Mouse (Mus musculus) MEL (cell line): ENCODE results near the gene Prkce. TPM values are rescaled to one million over a fixed set of nuclear protein-coding genes. Genes with fewer than 3 reads are reported as not detected.
A peak's percentile ranks its signal among the peaks of the same experiment; 100 is the strongest.

Experiments
- DNase-seq: peaks from one replicate; pipeline ENCODE4 v3.0.0; 2011; ENCODE audit warnings: low read depth, low spot score
- H3K27ac ChIP-seq: 2 replicates; pipeline ENCODE4 v1.5.1; 2012; ENCODE audit warnings: low read depth, mild to moderate bottlenecking, control low read depth, low read length, moderate library complexity; ENCODE audit not compliant: control insufficient read depth
- H3K27me3 ChIP-seq, 2 experiments: fragments of 150-350 bp in 1 of 2; sonication (generic) in 1 of 2; 2 replicates each; pipeline ENCODE4 v1.6.1; 2012; ENCODE audit warnings: low read length in 2 of 2, mild to moderate bottlenecking in 2 of 2, improper control_type of control experiment in 1 of 2, moderate library complexity in 1 of 2; ENCODE audit not compliant: insufficient read depth in 2 of 2, control insufficient read depth in 1 of 2
- H3K36me3 ChIP-seq, 2 experiments: 2 replicates each; pipeline ENCODE4 v1.6.1; 2012 to 2014; ENCODE audit warnings: low read length in 2 of 2, improper control_type of control experiment in 1 of 2, inconsistent platforms in 1 of 2, mild to moderate bottlenecking in 1 of 2; ENCODE audit not compliant: insufficient read depth in 2 of 2, control insufficient read depth in 1 of 2
- H3K4me1 ChIP-seq, 2 experiments: fragments of 150-350 bp in 1 of 2; sonication (generic) in 1 of 2; 2 replicates each; pipeline ENCODE4 v1.6.1; 2012; ENCODE audit warnings: low read length in 2 of 2, improper control_type of control experiment in 1 of 2, mild to moderate bottlenecking in 1 of 2; ENCODE audit not compliant: insufficient read depth in 2 of 2, control insufficient read depth in 1 of 2
- H3K4me3 ChIP-seq, 2 experiments: fragments of 150-350 bp in 1 of 2; sonication (generic) in 1 of 2; 2 replicates each; pipeline ENCODE4 v1.5.1; 2012; ENCODE audit warnings: low read depth in 2 of 2, low read length in 2 of 2, mild to moderate bottlenecking in 2 of 2, moderate library complexity in 2 of 2, control low read depth in 1 of 2, improper control_type of control experiment in 1 of 2; ENCODE audit not compliant: control insufficient read depth in 1 of 2, insufficient read depth in 1 of 2
- H3K79me2 ChIP-seq: 2 replicates; pipeline ENCODE4 v1.6.1; 2012; ENCODE audit warnings: mild to moderate bottlenecking, low read length, moderate library complexity; ENCODE audit not compliant: control insufficient read depth, poor library complexity, insufficient read depth
- H3K9ac ChIP-seq: 2 replicates; pipeline ENCODE4 v1.6.1; 2012; ENCODE audit warnings: low read depth, mild to moderate bottlenecking, control low read depth, low read length, moderate library complexity; ENCODE audit not compliant: control insufficient read depth, poor library complexity, severe bottlenecking
- H3K9me3 ChIP-seq: fragments of 150-350 bp; sonication (generic); replicated peaks from 2 replicates; pipeline ENCODE4 v1.6.1; 2012; ENCODE audit warnings: mild to moderate bottlenecking, low read length, improper control_type of control experiment, moderate library complexity; ENCODE audit not compliant: insufficient read depth
- BHLHE40 ChIP-seq: IDR thresholded peaks from 2 replicates; pipeline ENCODE4 v1.6.1; 2012; ENCODE audit warnings: low read depth, mild to moderate bottlenecking, inconsistent platforms, low read length, improper control_type of control experiment, borderline replicate concordance
- CHD1 ChIP-seq: IDR thresholded peaks from 2 replicates; pipeline ENCODE4 v1.6.1; 2012; ENCODE audit warnings: low read depth, mild to moderate bottlenecking, inconsistent platforms, low read length, improper control_type of control experiment
- CHD2 ChIP-seq: IDR thresholded peaks from 2 replicates; pipeline ENCODE4 v1.6.1; 2011; ENCODE audit warnings: low read length, improper control_type of control experiment
- E2F4 ChIP-seq: IDR thresholded peaks from 2 replicates; pipeline ENCODE4 v1.6.1; 2011; ENCODE audit warnings: low read depth, low read length, improper control_type of control experiment, borderline replicate concordance
- ELF1 ChIP-seq: IDR thresholded peaks from 2 replicates; pipeline ENCODE4 v1.6.1; 2014; ENCODE audit warnings: low read depth, mild to moderate bottlenecking, inconsistent platforms, low read length, improper control_type of control experiment, moderate library complexity
- EP300 ChIP-seq, 2 experiments: IDR thresholded peaks; 2 replicates each; pipeline ENCODE4 v1.6.1; 2011; ENCODE audit warnings: improper control_type of control experiment in 2 of 2, low read length in 2 of 2, low read depth in 1 of 2, mild to moderate bottlenecking in 1 of 2
- ETS1 ChIP-seq: IDR thresholded peaks from 2 replicates; pipeline ENCODE4 v1.6.1; 2012; ENCODE audit warnings: low read depth, mild to moderate bottlenecking, inconsistent platforms, low read length, improper control_type of control experiment, moderate library complexity
- GABPA ChIP-seq: IDR thresholded peaks from 2 replicates; pipeline ENCODE4 v1.6.1; 2012; ENCODE audit warnings: low read depth, mild to moderate bottlenecking, inconsistent platforms, low read length, improper control_type of control experiment, moderate library complexity
- GATA1 ChIP-seq: IDR thresholded peaks from 2 replicates; pipeline ENCODE4 v1.6.1; 2011; ENCODE audit warnings: low read depth, low read length, improper control_type of control experiment
- HCFC1 ChIP-seq: IDR thresholded peaks from 2 replicates; pipeline ENCODE4 v1.6.1; 2012; ENCODE audit warnings: low read depth, mild to moderate bottlenecking, inconsistent platforms, low read length, improper control_type of control experiment, moderate library complexity
- MAZ ChIP-seq: IDR thresholded peaks from 2 replicates; pipeline ENCODE4 v1.6.1; 2012; ENCODE audit warnings: low read depth, mild to moderate bottlenecking, inconsistent platforms, low read length, improper control_type of control experiment
- MYB ChIP-seq: IDR thresholded peaks from 2 replicates; pipeline ENCODE4 v1.6.1; 2011; ENCODE audit warnings: mild to moderate bottlenecking, low read depth, low read length, improper control_type of control experiment
- NELFE ChIP-seq: IDR thresholded peaks from 2 replicates; pipeline ENCODE4 v1.6.1; 2011; ENCODE audit warnings: low read depth, low read length, improper control_type of control experiment
- POLR2AphosphoS5 ChIP-seq: IDR thresholded peaks from 2 replicates; pipeline ENCODE4 v1.6.1; 2012; ENCODE audit warnings: low read depth, borderline replicate concordance, mild to moderate bottlenecking, inconsistent platforms, low read length, moderate library complexity, mixed read lengths
- RCOR1 ChIP-seq: IDR thresholded peaks from 2 replicates; pipeline ENCODE4 v1.6.1; 2012; ENCODE audit warnings: low read depth, mild to moderate bottlenecking, inconsistent platforms, low read length, improper control_type of control experiment
- SIN3A ChIP-seq: IDR thresholded peaks from 2 replicates; pipeline ENCODE4 v1.6.1; 2012; ENCODE audit warnings: low read length, improper control_type of control experiment, inconsistent platforms
- SMC3 ChIP-seq: IDR thresholded peaks from 2 replicates; pipeline ENCODE4 v1.6.1; 2011; ENCODE audit warnings: low read depth, low read length, improper control_type of control experiment
- TAL1 ChIP-seq: IDR thresholded peaks from 2 replicates; pipeline ENCODE4 v1.6.1; 2012; ENCODE audit warnings: mild to moderate bottlenecking, inconsistent platforms, low read length, moderate library complexity, mixed read lengths
- TCF12 ChIP-seq: IDR thresholded peaks from 2 replicates; pipeline ENCODE4 v1.6.1; 2014; ENCODE audit warnings: low read depth, mild to moderate bottlenecking, inconsistent platforms, low read length, improper control_type of control experiment, moderate library complexity
- UBTF ChIP-seq: IDR thresholded peaks from 2 replicates; pipeline ENCODE4 v1.6.1; 2012; ENCODE audit warnings: low read depth, mild to moderate bottlenecking, inconsistent platforms, low read length, improper control_type of control experiment, moderate library complexity, borderline replicate concordance; ENCODE audit not compliant: insufficient read depth
- USF1 ChIP-seq: IDR thresholded peaks from 2 replicates; pipeline ENCODE4 v1.6.1; 2014; ENCODE audit warnings: low read depth, mild to moderate bottlenecking, inconsistent platforms, low read length, improper control_type of control experiment, moderate library complexity
- ZMIZ1 ChIP-seq: IDR thresholded peaks from 2 replicates; pipeline ENCODE4 v1.6.1; 2012; ENCODE audit warnings: low read depth, mild to moderate bottlenecking, inconsistent platforms, low read length, improper control_type of control experiment, moderate library complexity
- ZNF384 ChIP-seq: IDR thresholded peaks from 2 replicates; pipeline ENCODE4 v1.6.1; 2012; ENCODE audit warnings: low read depth, mild to moderate bottlenecking, inconsistent platforms, low read length, improper control_type of control experiment
- polyA plus RNA-seq, 2 experiments: library from polyadenylated mRNA; stranded (reverse) in 1 of 2; unstranded in 1 of 2; fragments of >175 nt in 1 of 2; fragments of >200 nt in 1 of 2; gene quantifications; 2 replicates each; pipeline versions ENCODE4 v1.2.1 to v1.2.4; 2012; ENCODE audit warnings: low replicate concordance in 2 of 2, low read depth in 1 of 2; ENCODE audit not compliant: insufficient read length in 2 of 2, insufficient read depth in 1 of 2, missing spikeins in 1 of 2
- total RNA-seq: library from RNA; depleted of rRNA; stranded (reverse); fragments of 300-350 nt; gene quantifications from 2 replicates; pipeline ENCODE4 v1.2.3, GENCODE M21; 2012

Prkce gene
- total and polyA plus RNA-seq, 3 experiments: 3.0 to 5.3 TPM; not detected in 1

DNA sequence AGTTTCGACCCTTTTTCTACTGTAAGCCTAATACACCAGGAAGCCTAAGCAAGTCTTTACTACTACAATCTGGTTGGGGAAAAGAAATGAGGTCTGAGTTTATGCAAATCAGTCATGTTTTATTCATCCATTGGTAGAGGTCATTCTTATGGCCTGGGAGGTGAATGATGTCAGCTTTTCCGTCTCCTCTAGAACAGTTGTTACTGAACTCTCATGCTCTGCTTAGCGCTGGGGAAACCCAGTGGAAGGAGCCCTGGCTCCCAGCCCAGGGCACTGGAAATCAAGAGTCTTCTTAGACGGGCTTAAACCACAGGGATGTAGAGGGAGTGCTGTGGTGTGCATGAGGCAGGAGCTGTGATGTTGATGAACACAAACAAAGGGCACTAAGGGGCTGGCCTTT lies 232.4 kb downstream of the Prkce start:
- Histone ChIP-seq H3K36me3 (no peaks in the 10 kb centered on the region), H3K79me2 (no peaks in the 10 kb centered on the region), H3K9ac (no peak overlapping the region), H3K9me3 (no peaks in the 10 kb centered on the region), H3K4me3 (no peak overlapping the region), H3K27me3 (no peaks in the 10 kb centered on the region), H3K27ac (no peak overlapping the region), H3K4me1 (no peaks in the 10 kb centered on the region)
- no peak for TF ChIP-seq RCOR1
- no peak for TF ChIP-seq MAZ
- no peak for TF ChIP-seq ZNF384
- TF ChIP-seq TAL1: no peak
- TF ChIP-seq MYB: no peak
- TF ChIP-seq CHD1: no peak
- TF ChIP-seq USF1: no peak
- no peak for TF ChIP-seq ZMIZ1
- no peak for TF ChIP-seq SIN3A
- TF ChIP-seq POLR2AphosphoS5: no peak
- TF ChIP-seq GABPA: no peak
- no peak for TF ChIP-seq CHD2
- no peak for TF ChIP-seq NELFE
- TF ChIP-seq ELF1: no peak
- no peak for DNase-seq

DNA sequence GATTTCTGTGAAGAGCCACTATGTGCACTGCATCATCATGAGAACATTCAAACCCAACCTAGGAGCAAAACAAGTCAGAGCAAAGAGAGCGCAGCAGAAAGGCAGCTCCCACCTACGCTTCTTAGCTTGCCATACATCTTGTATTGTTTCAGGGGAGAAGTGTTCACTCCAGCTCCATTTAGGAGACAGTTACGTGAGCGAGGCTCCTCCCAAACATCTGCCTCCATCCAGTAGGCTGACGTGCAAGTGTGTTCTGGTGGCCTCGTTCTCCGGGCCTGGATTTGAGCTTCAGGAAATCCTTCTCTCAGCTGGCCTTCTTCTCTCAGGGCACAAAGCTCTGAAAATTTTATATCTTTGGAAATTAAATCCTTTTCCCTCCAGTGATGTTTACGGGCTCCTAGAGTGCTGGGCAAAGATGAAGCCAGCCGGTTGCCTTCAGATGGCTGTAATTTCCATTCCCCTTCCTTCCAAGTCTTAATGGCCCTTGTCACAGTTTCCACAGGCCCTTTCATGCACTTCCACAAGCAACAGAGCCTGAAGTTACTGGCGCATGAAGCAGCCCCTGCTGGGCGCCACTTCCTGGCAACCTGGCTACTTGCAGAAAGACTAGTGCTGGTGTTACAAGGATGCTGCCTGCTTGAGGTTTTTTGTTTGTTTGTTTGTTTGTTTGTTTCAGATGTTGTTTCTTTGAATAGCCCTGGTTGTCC lies 237.4 kb downstream of the Prkce start:
- Histone ChIP-seq H3K9me3 (no peaks in the 10 kb centered on the region), H3K9ac (no peak overlapping the region), H3K36me3 (peaks cover 0 to 12% of the 10 kb centered on the region in 2 experiments; a peak in 2 of 4 replicates), H3K4me3 (no peak overlapping the region), H3K4me1 (peaks cover 4 to 6% of the 10 kb centered on the region in 2 experiments; a peak in 3 of 4 replicates), H3K27me3 (no peaks in the 10 kb centered on the region), H3K27ac (no peak overlapping the region), H3K79me2 (no peaks in the 10 kb centered on the region)
- DNase-seq: peak; percentile 18
- TF ChIP-seq SMC3: no peak

DNA sequence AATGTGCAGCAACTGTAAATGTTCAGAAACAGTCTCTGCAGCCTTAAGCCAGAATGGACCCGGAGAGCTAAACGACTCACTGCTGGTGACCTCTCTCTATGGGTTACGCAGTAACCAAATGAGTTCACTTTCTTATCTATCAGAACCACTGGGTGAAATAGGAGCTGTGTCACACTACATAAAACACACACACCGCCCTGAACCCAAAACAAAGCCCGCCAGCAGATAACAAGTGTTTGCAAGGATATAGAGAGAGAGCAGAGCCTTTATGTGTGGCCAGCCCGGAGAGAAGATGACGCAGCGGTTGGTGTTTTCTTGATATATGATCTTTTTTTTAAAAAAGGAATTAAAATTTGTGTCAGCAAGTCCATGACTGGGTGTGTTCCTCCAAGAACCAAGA lies 238.1 kb downstream of the Prkce start:
- peak; percentile 83 for DNase-seq
- TF ChIP-seq E2F4 (0 out of 2 replicates have a peak, but pooled peaks have one; percentile 58), BHLHE40 (peak; percentile 52; the same call in 1 of the 2 replicates), ZNF384 (no peak), MAZ (no peak), RCOR1 (peak; percentile 53; the same call in 1 of the 2 replicates), ETS1 (peak; percentile 82), HCFC1 (0 out of 2 replicates have a peak, but pooled peaks have one; percentile 30), EP300 (IDR thresholded peaks at IDR 0.05; ENCODE audit: low read depth in 1 of 2, low read length in 2 of 2) (peak; percentile 73 to 81), TCF12 (peak; percentile 77), SIN3A (peak; percentile 28; the same call in 1 of the 2 replicates), GATA1 (peak; percentile 81), UBTF (no peak), TAL1 (peak; percentile 74)
- Histone ChIP-seq H3K9me3 (no peaks in the 10 kb centered on the region), H3K79me2 (no peaks in the 10 kb centered on the region), H3K27me3 (no peaks in the 10 kb centered on the region), H3K27ac (peak overlapping the region; percentile 62), H3K4me3 (peak overlapping the region in 1 of 2 experiments; percentile 14; a peak in 1 of 4 replicates), H3K9ac (no peak overlapping the region), H3K4me1 (peaks cover 4 to 6% of the 10 kb centered on the region in 2 experiments; a peak in 3 of 4 replicates), H3K36me3 (peaks cover 0 to 12% of the 10 kb centered on the region in 2 experiments; a peak in 2 of 4 replicates)
